Comparison of ENCODE assay signal across 13 mouse cellular contexts in the genomic region with DNA sequence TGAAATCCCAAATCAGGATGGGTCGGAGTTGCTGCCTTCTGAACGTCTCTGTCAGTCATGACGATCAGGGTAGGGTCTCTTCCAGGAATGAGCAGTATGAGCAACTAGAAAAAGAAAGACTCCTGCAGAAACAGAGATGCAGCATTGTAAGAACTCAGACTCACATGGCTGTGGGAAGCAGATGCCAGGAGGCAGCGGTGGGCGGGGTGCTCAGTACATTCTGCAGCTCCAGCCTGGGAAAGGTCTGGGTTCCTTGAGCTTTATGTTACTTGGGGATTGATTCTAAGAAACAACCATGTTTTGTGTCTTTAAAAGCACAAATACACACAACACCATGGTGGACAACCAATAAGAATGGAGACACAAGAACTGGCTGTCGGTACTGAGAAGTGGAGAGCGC.
DNase-seq lines count a peak whose midpoint lies in the region; ATAC-seq lines count a peak whose summit lies in the region.
"Had no signal": no experiment of that assay in that cellular context is flagged by ENCODE, and none has a peak within 500 bp of the region (broad histone marks: within the 10 kb centered on the region; RNA-seq: fewer than 3 reads in every experiment).

No protein-coding gene starts in this region.

- H3K4me1 ChIP-seq in forebrain, embryonic 14.5 days (ENCODE audit: control insufficient read depth, insufficient read depth, low read length): no peaks in the 10 kb centered on the region; the same call in 1 of the 2 replicates
- H3K4me1 ChIP-seq in forebrain, embryonic 12.5 days: peaks cover 4% of the 10 kb centered on the region; the same call in 1 of the 2 replicates
- no peaks in the 10 kb centered on the region for H3K4me1 ChIP-seq in intestine, embryonic 16.5 days (ENCODE audit: control insufficient read depth, insufficient read depth, low read length)

- H3K27ac ChIP-seq in forebrain, embryonic 14.5 days (ENCODE audit: low read depth, low read length): no peak overlapping the region
- H3K27ac ChIP-seq in forebrain, embryonic 12.5 days: no peak overlapping the region
- H3K27ac ChIP-seq in intestine, embryonic 16.5 days (ENCODE audit: low read length): no peak overlapping the region

- no peaks in the 10 kb centered on the region for H3K36me3 ChIP-seq in forebrain, embryonic 14.5 days (ENCODE audit: control insufficient read depth, insufficient read depth, low read length)
- no peaks in the 10 kb centered on the region for H3K36me3 ChIP-seq in forebrain, embryonic 12.5 days (replicated peaks)
- H3K36me3 ChIP-seq in intestine, embryonic 16.5 days (ENCODE audit: control insufficient read depth, insufficient read depth, low read length): no peaks in the 10 kb centered on the region

- intact Hi-C loops in left cerebral cortex, postnatal 14 days (cut with DNase I): no loop called here

- DNase-seq in forebrain, embryonic 14.5 days (ENCODE audit: low spot score): peak; percentile 10
- peak; percentile 78 for DNase-seq in right cerebral cortex, adult 18-20 months
- DNase-seq in right cerebral cortex, postnatal 4 days: no peak
- peak; percentile 63 to 74 for DNase-seq in left cerebral cortex, postnatal 14 days (ENCODE audit: low spot score in 2 of 2)
- DNase-seq in neural tube, embryonic 10.5 days (ENCODE audit: extremely low spot score, low spot score): no peak
- DNase-seq in spleen, postnatal 4 days (ENCODE audit: low spot score in 2 of 2): no peak
- DNase-seq: cerebellum, adult 11 months; heart, postnatal 4 days; kidney, adult 9 months; lung, adult 18-20 months; retina, postnatal 1 day had no signal

- no peak overlapping the region for H3K4me3 ChIP-seq in forebrain, embryonic 14.5 days (ENCODE audit: low read depth, low read length)
- no peak overlapping the region for H3K4me3 ChIP-seq in forebrain, embryonic 12.5 days (replicated peaks)
- H3K4me3 ChIP-seq in intestine, embryonic 16.5 days (ENCODE audit: low read length): no peak overlapping the region

- H3K9me3 ChIP-seq in forebrain, embryonic 14.5 days (replicated peaks; ENCODE audit: control insufficient read depth, low read length): no peaks in the 10 kb centered on the region
- no peaks in the 10 kb centered on the region for H3K9me3 ChIP-seq in forebrain, embryonic 12.5 days
- no peaks in the 10 kb centered on the region for H3K9me3 ChIP-seq in intestine, embryonic 16.5 days (ENCODE audit: control insufficient read depth, low read length)

- H3K4me2 ChIP-seq in forebrain, embryonic 14.5 days (ENCODE audit: low read length): no peak overlapping the region
- no peak overlapping the region for H3K4me2 ChIP-seq in forebrain, embryonic 12.5 days
- no peak overlapping the region for H3K4me2 ChIP-seq in intestine, embryonic 16.5 days (ENCODE audit: low read depth, low read length)

- WGBS in forebrain, embryonic 14.5 days: 70% methylated on average over 7 of the region's 7 CpGs
- WGBS in forebrain, embryonic 12.5 days: 75% methylated on average over 7 of the region's 7 CpGs
- WGBS in intestine, embryonic 16.5 days: 86% methylated on average over 7 of the region's 7 CpGs

- H3K27me3 ChIP-seq in forebrain, embryonic 14.5 days (replicated peaks; ENCODE audit: control insufficient read depth, insufficient read depth, low read length): no peaks in the 10 kb centered on the region
- no peaks in the 10 kb centered on the region for H3K27me3 ChIP-seq in forebrain, embryonic 12.5 days
- H3K27me3 ChIP-seq in intestine, embryonic 16.5 days (replicated peaks; ENCODE audit: control insufficient read depth, insufficient read depth, low read length): no peaks in the 10 kb centered on the region

- no peak overlapping the region for H3K9ac ChIP-seq in forebrain, embryonic 14.5 days (ENCODE audit: low read length)
- H3K9ac ChIP-seq in forebrain, embryonic 12.5 days: no peak overlapping the region
- H3K9ac ChIP-seq in intestine, embryonic 16.5 days (ENCODE audit: low read depth, low read length): no peak overlapping the region

- no peak for ATAC-seq in forebrain, embryonic 14.5 days
- ATAC-seq in forebrain, embryonic 12.5 days (ENCODE audit: low FRiP score): no peak
- no peak for ATAC-seq in intestine, embryonic 16.5 days

Comparison
In these comparisons a context has a peak if more than half of its experiments do, and no peak if none do; other contexts are left out.
1. DNase-seq: peak in forebrain, embryonic 14.5 days (single experiment), right cerebral cortex, adult 18-20 months (single experiment) and left cerebral cortex, postnatal 14 days (2 of 2); none in right cerebral cortex, postnatal 4 days (single experiment), neural tube, embryonic 10.5 days (single experiment) and spleen, postnatal 4 days (0 of 2).